Mouse (Mus musculus) hindbrain, embryonic 13.5 days (tissue): ENCODE data around the gene Tent5c. TPM values are rescaled to one million over a fixed set of nuclear protein-coding genes. Genes with fewer than 3 reads are reported as not detected.

Source experiments
- ATAC-seq: fragments of 200-750 bp; cut with Nextera tagmentation; 2 replicates; pipeline ENCODE4 v1.8.0; 2017; ENCODE audit warnings: moderate TSS enrichment; ENCODE audit not compliant: low FRiP score
- H3K27ac ChIP-seq: fragments of 300-500 bp; sonication (generic); 2 replicates; pipeline ENCODE4 v1.5.1; 2015; ENCODE audit warnings: inconsistent platforms, mild to moderate bottlenecking, moderate library complexity
- H3K27me3 ChIP-seq: fragments of 300-500 bp; sonication (generic); 2 replicates; pipeline ENCODE4 v1.6.1; 2015; ENCODE audit warnings: mild to moderate bottlenecking, inconsistent platforms
- H3K36me3 ChIP-seq: fragments of 300-500 bp; sonication (generic); 2 replicates; pipeline ENCODE4 v1.6.1; 2015; ENCODE audit warnings: mild to moderate bottlenecking, inconsistent platforms
- H3K4me1 ChIP-seq: fragments of 300-500 bp; sonication (generic); replicated peaks from 2 replicates; pipeline ENCODE4 v1.6.1; 2015; ENCODE audit warnings: inconsistent platforms
- H3K4me2 ChIP-seq: fragments of 300-500 bp; sonication (generic); 2 replicates; pipeline ENCODE4 v1.6.1; 2015; ENCODE audit warnings: inconsistent platforms, mild to moderate bottlenecking, moderate library complexity
- H3K4me3 ChIP-seq: fragments of 300-500 bp; sonication (generic); 2 replicates; pipeline ENCODE4 v1.5.1; 2015; ENCODE audit warnings: mild to moderate bottlenecking, inconsistent platforms
- H3K9ac ChIP-seq: fragments of 300-500 bp; sonication (generic); 2 replicates; pipeline ENCODE4 v1.6.1; 2015; ENCODE audit warnings: mild to moderate bottlenecking, inconsistent platforms
- H3K9me3 ChIP-seq: fragments of 300-500 bp; sonication (generic); 2 replicates; pipeline ENCODE4 v1.6.1; 2016; ENCODE audit warnings: inconsistent platforms
- WGBS: fragments of 180-500 bp; shearing (Covaris S2); methylation state at CpG from one replicate; pipeline ENCODE4 v1.1.7; 2015; 5-methylcytosine and 5-hydroxymethylcytosine counted together
- polyA plus RNA-seq: library from polyadenylated mRNA; unstranded; fragments of >200 nt; fragmentation: Nextera tagmentation; extraction: Ambion mirVana; gene quantifications from 2 replicates; pipeline ENCODE4 v1.2.1, GENCODE M21; 2015

The Tent5c gene
- polyA plus RNA-seq, 1 experiment from 2014 or later = 3.6 TPM

- Histone ChIP-seq H3K4me2 (no peak overlapping the region), H3K27ac (no peak overlapping the region), H3K36me3 (no peaks in the 10 kb centered on the region), H3K9me3 (no peaks in the 10 kb centered on the region), H3K9ac (no peak overlapping the region), H3K27me3 (peaks cover 35% of the 10 kb centered on the region), H3K4me3 (no peak overlapping the region), H3K4me1 (peaks cover 2% of the 10 kb centered on the region)
- 90% methylated on average over 5 of the region's 5 CpGs for WGBS
- no peak for ATAC-seq
These were observed 6.0 kb downstream of the Tent5c start for GRCm38 (mm10) chr3:100482971-100483610.

- Histone ChIP-seq H3K9ac (no peak overlapping the region), H3K4me1 (no peaks in the 10 kb centered on the region; the same call in 1 of the 2 replicates), H3K4me2 (no peak overlapping the region), H3K27me3 (peaks cover 28% of the 10 kb centered on the region), H3K4me3 (no peak overlapping the region), H3K9me3 (no peaks in the 10 kb centered on the region), H3K36me3 (no peaks in the 10 kb centered on the region), H3K27ac (no peak overlapping the region)
- 72% methylated on average over 7 of the region's 7 CpGs for WGBS
- no peak for ATAC-seq
These were observed 6.7 kb downstream of the Tent5c start for GRCm38 (mm10) chr3:100482324-100482911.

- no peaks in the 10 kb centered on the region for H3K4me1 ChIP-seq
- no peak for ATAC-seq
- no peak overlapping the region for H3K4me3 ChIP-seq
- no peak overlapping the region for H3K27ac ChIP-seq
- H3K9me3 ChIP-seq = no peaks in the 10 kb centered on the region
- 86% methylated on average over 7 of the region's 7 CpGs for WGBS
- no peaks in the 10 kb centered on the region for H3K36me3 ChIP-seq
- H3K9ac ChIP-seq = no peak overlapping the region
- H3K4me2 ChIP-seq = no peak overlapping the region
- peaks cover 9% of the 10 kb centered on the region for H3K27me3 ChIP-seq
These were observed 8.7 kb downstream of the Tent5c start for GRCm38 (mm10) chr3:100480251-100481005.

- H3K4me2 ChIP-seq = 0 out of 2 replicates have a peak overlapping the region, but pooled peaks have one; percentile 3
- H3K4me3 ChIP-seq = no peak overlapping the region
- no peaks in the 10 kb centered on the region for H3K9me3 ChIP-seq
- peaks cover 16% of the 10 kb centered on the region; the same call in 1 of the 2 replicates for H3K27me3 ChIP-seq
- WGBS = 25% methylated on average over 8 of the region's 8 CpGs
- no peaks in the 10 kb centered on the region for H3K36me3 ChIP-seq
- H3K9ac ChIP-seq = no peak overlapping the region
- no peak overlapping the region for H3K27ac ChIP-seq
- 0 out of 2 replicates have a peak, but pooled peaks have one; percentile 22 for ATAC-seq
- peaks cover 10% of the 10 kb centered on the region; the same call in 1 of the 2 replicates for H3K4me1 ChIP-seq
These were observed 14.1 kb downstream of the Tent5c start for GRCm38 (mm10) chr3:100474950-100475472.

- no peak overlapping the region for H3K4me2 ChIP-seq
- H3K4me3 ChIP-seq = no peak overlapping the region
- peaks cover 10% of the 10 kb centered on the region; the same call in 1 of the 2 replicates for H3K4me1 ChIP-seq
- 27% methylated on average over 7 of the region's 7 CpGs for WGBS
- no peaks in the 10 kb centered on the region for H3K9me3 ChIP-seq
- peaks cover 16% of the 10 kb centered on the region; the same call in 1 of the 2 replicates for H3K27me3 ChIP-seq
- no peaks in the 10 kb centered on the region for H3K36me3 ChIP-seq
- H3K9ac ChIP-seq = no peak overlapping the region
- no peak overlapping the region for H3K27ac ChIP-seq
- ATAC-seq = peak; percentile 70; the same call in 1 of the 2 replicates
These were observed 14.6 kb downstream of the Tent5c start for GRCm38 (mm10) chr3:100474536-100474935.

- Histone ChIP-seq H3K4me2 (no peak overlapping the region), H3K9me3 (no peaks in the 10 kb centered on the region), H3K36me3 (no peaks in the 10 kb centered on the region), H3K4me3 (no peak overlapping the region), H3K27ac (no peak overlapping the region), H3K9ac (no peak overlapping the region), H3K4me1 (peaks cover 10% of the 10 kb centered on the region; the same call in 1 of the 2 replicates), H3K27me3 (peaks cover 16% of the 10 kb centered on the region; the same call in 1 of the 2 replicates)
- no peak for ATAC-seq
- 88% methylated on average over 21 of the region's 21 CpGs for WGBS
These were observed 16.0 kb downstream of the Tent5c start for GRCm38 (mm10) chr3:100473146-100473545.

GRCm38 (mm10) chr3:100470902-100471301 is 18.2 kb downstream of the Tent5c start:
- Histone ChIP-seq H3K4me1 (peaks cover 10% of the 10 kb centered on the region; the same call in 1 of the 2 replicates), H3K27ac (no peak overlapping the region), H3K4me3 (no peak overlapping the region), H3K4me2 (no peak overlapping the region), H3K27me3 (peaks cover 16% of the 10 kb centered on the region; the same call in 1 of the 2 replicates), H3K9ac (no peak overlapping the region), H3K36me3 (no peaks in the 10 kb centered on the region), H3K9me3 (no peaks in the 10 kb centered on the region)
- no peak for ATAC-seq
- WGBS = 76% methylated on average over 3 of the region's 3 CpGs

- Histone ChIP-seq H3K4me3 (no peak overlapping the region), H3K4me2 (no peak overlapping the region), H3K27me3 (peaks cover 13% of the 10 kb centered on the region; the same call in 1 of the 2 replicates), H3K36me3 (no peaks in the 10 kb centered on the region), H3K9me3 (no peaks in the 10 kb centered on the region), H3K4me1 (peaks cover 7% of the 10 kb centered on the region; the same call in 1 of the 2 replicates), H3K27ac (no peak overlapping the region), H3K9ac (no peak overlapping the region)
- ATAC-seq = no peak
- 83% methylated on average over 3 of the region's 3 CpGs for WGBS
These were observed 19.0 kb downstream of the Tent5c start for GRCm38 (mm10) chr3:100470101-100470500.

GRCm38 (mm10) chr3:100466551-100466950 is 22.6 kb downstream of the Tent5c start:
- Histone ChIP-seq H3K4me3 (no peak overlapping the region), H3K36me3 (no peaks in the 10 kb centered on the region), H3K27ac (no peak overlapping the region), H3K4me1 (peaks cover 21% of the 10 kb centered on the region), H3K4me2 (no peak overlapping the region), H3K9me3 (no peaks in the 10 kb centered on the region), H3K27me3 (no peaks in the 10 kb centered on the region), H3K9ac (no peak overlapping the region)
- no peak for ATAC-seq
- WGBS = 86% methylated on average over 4 of the region's 4 CpGs

GRCm38 (mm10) chr3:100464596-100464995 is 24.5 kb downstream of the Tent5c start:
- no peaks in the 10 kb centered on the region for H3K9me3 ChIP-seq
- WGBS = 95% methylated on average over 5 of the region's 5 CpGs
- no peak overlapping the region for H3K9ac ChIP-seq
- peaks cover 21% of the 10 kb centered on the region for H3K4me1 ChIP-seq
- no peaks in the 10 kb centered on the region for H3K36me3 ChIP-seq
- H3K27ac ChIP-seq = no peak overlapping the region
- H3K4me2 ChIP-seq = no peak overlapping the region
- H3K27me3 ChIP-seq = no peaks in the 10 kb centered on the region
- H3K4me3 ChIP-seq = no peak overlapping the region
- ATAC-seq = no peak

- no peak overlapping the region for H3K4me2 ChIP-seq
- H3K4me1 ChIP-seq = peaks cover 21% of the 10 kb centered on the region
- no peaks in the 10 kb centered on the region for H3K36me3 ChIP-seq
- no peaks in the 10 kb centered on the region for H3K27me3 ChIP-seq
- no peak overlapping the region for H3K27ac ChIP-seq
- WGBS = 57% methylated on average over 2 of the region's 2 CpGs
- no peak for ATAC-seq
- H3K9me3 ChIP-seq = no peaks in the 10 kb centered on the region
- H3K9ac ChIP-seq = no peak overlapping the region
- no peak overlapping the region for H3K4me3 ChIP-seq
These were observed 25.2 kb downstream of the Tent5c start for GRCm38 (mm10) chr3:100463959-100464265.
